Mouse (Mus musculus): ENCODE measurements at regions not wholly inside any gene's neighbourhood (a gene's known extent, or its start where the extent isn't known, plus 50 kb on each side); places are given as distances from the start of the nearest gene placed in this dataset.
A peak's percentile ranks its signal among the peaks of the same experiment; 100 is the strongest.

GRCm38 (mm10) chr11:45550376-45550775 lies 301.5 kb upstream of the Clint1 start:
- no peaks in the 10 kb centered on the region for H3K36me3 ChIP-seq (ENCODE audit: insufficient read depth, low read length)
- H3K4me3 ChIP-seq (ENCODE audit: low read depth, low read length), result no peak overlapping the region
- no peaks in the 10 kb centered on the region for H3K27me3 ChIP-seq (ENCODE audit: insufficient read depth, low read length)
- no peak overlapping the region for H3K9ac ChIP-seq (replicated peaks; ENCODE audit: low read length, poor library complexity, severe bottlenecking)
- no peaks in the 10 kb centered on the region for H3K4me1 ChIP-seq (ENCODE audit: insufficient read depth, low read length)
- WGBS, result 65% methylated on average over 7 of the region's 7 CpGs
- DNase-seq (ENCODE audit: low spot score) (peak; percentile 44), ATAC-seq (ENCODE audit: low FRiP score) (no peak)
- H3K4me2 ChIP-seq (ENCODE audit: low read depth, low read length, poor library complexity, severe bottlenecking), result no peak overlapping the region
- H3K9me3 ChIP-seq (ENCODE audit: low read length), result no peaks in the 10 kb centered on the region
- H3K27ac ChIP-seq (ENCODE audit: low read depth, low read length), result no peak overlapping the region
- TF ChIP-seq CTCF (IDR thresholded peaks at IDR 0.05), result no peak

- WGBS, result 24% methylated on average over 5 of the region's 5 CpGs
- DNase-seq (ENCODE audit: low spot score), result peak; percentile 70
- Histone ChIP-seq H3K4me3 (ENCODE audit: low read depth, low read length) (no peak overlapping the region), H3K9ac (replicated peaks; ENCODE audit: low read length, poor library complexity, severe bottlenecking) (no peak overlapping the region), H3K4me1 (ENCODE audit: insufficient read depth, low read length) (no peaks in the 10 kb centered on the region), H3K4me2 (ENCODE audit: low read depth, low read length, poor library complexity, severe bottlenecking) (no peak overlapping the region), H3K9me3 (ENCODE audit: low read length) (no peaks in the 10 kb centered on the region), H3K36me3 (ENCODE audit: insufficient read depth, low read length) (no peaks in the 10 kb centered on the region), H3K27me3 (ENCODE audit: insufficient read depth, low read length) (no peaks in the 10 kb centered on the region), H3K27ac (ENCODE audit: low read depth, low read length) (no peak overlapping the region)
- no peak for ATAC-seq (ENCODE audit: low FRiP score)
- no peak for TF ChIP-seq CTCF (IDR thresholded peaks at IDR 0.05)
Observed at GRCm38 (mm10) chr11:45577469-45578154, 274.2 kb upstream of the Clint1 start.

GRCm38 (mm10) chr11:45592335-45592734 lies 259.5 kb upstream of the Clint1 start:
- 73% methylated on average over 3 of the region's 3 CpGs for WGBS
- no peak for TF ChIP-seq CTCF (IDR thresholded peaks at IDR 0.05)
- Histone ChIP-seq H3K27me3 (ENCODE audit: insufficient read depth, low read length) (no peaks in the 10 kb centered on the region), H3K9me3 (ENCODE audit: low read length) (no peaks in the 10 kb centered on the region), H3K36me3 (ENCODE audit: insufficient read depth, low read length) (no peaks in the 10 kb centered on the region), H3K4me2 (ENCODE audit: low read depth, low read length, poor library complexity, severe bottlenecking) (no peak overlapping the region), H3K27ac (ENCODE audit: low read depth, low read length) (no peak overlapping the region), H3K9ac (replicated peaks; ENCODE audit: low read length, poor library complexity, severe bottlenecking) (no peak overlapping the region), H3K4me3 (ENCODE audit: low read depth, low read length) (no peak overlapping the region), H3K4me1 (ENCODE audit: insufficient read depth, low read length) (no peaks in the 10 kb centered on the region)
- DNase-seq (ENCODE audit: low spot score) (peak; percentile 59), ATAC-seq (ENCODE audit: low FRiP score) (no peak)

- ATAC-seq (ENCODE audit: low FRiP score) (no peak), DNase-seq (ENCODE audit: low spot score) (peak; percentile 8)
- H3K9ac ChIP-seq (replicated peaks; ENCODE audit: low read length, poor library complexity, severe bottlenecking), result no peak overlapping the region
- no peak for TF ChIP-seq CTCF (IDR thresholded peaks at IDR 0.05)
- H3K27me3 ChIP-seq (ENCODE audit: insufficient read depth, low read length), result no peaks in the 10 kb centered on the region
- H3K27ac ChIP-seq (ENCODE audit: low read depth, low read length), result no peak overlapping the region
- H3K4me3 ChIP-seq (ENCODE audit: low read depth, low read length), result no peak overlapping the region
- H3K36me3 ChIP-seq (ENCODE audit: insufficient read depth, low read length), result no peaks in the 10 kb centered on the region
- H3K9me3 ChIP-seq (ENCODE audit: low read length), result no peaks in the 10 kb centered on the region
- no peaks in the 10 kb centered on the region for H3K4me1 ChIP-seq (ENCODE audit: insufficient read depth, low read length)
- 52% methylated on average over 11 of the region's 11 CpGs for WGBS
- H3K4me2 ChIP-seq (ENCODE audit: low read depth, low read length, poor library complexity, severe bottlenecking), result no peak overlapping the region
Observed at GRCm38 (mm10) chr11:45592890-45593642, 258.8 kb upstream of the Clint1 start.

GRCm38 (mm10) chr11:45595372-45595771 lies 256.5 kb upstream of the Clint1 start:
- Histone ChIP-seq H3K4me3 (ENCODE audit: low read depth, low read length) (no peak overlapping the region), H3K9me3 (ENCODE audit: low read length) (no peaks in the 10 kb centered on the region), H3K9ac (replicated peaks; ENCODE audit: low read length, poor library complexity, severe bottlenecking) (no peak overlapping the region), H3K36me3 (ENCODE audit: insufficient read depth, low read length) (no peaks in the 10 kb centered on the region), H3K27ac (ENCODE audit: low read depth, low read length) (no peak overlapping the region), H3K4me1 (ENCODE audit: insufficient read depth, low read length) (no peaks in the 10 kb centered on the region), H3K4me2 (ENCODE audit: low read depth, low read length, poor library complexity, severe bottlenecking) (no peak overlapping the region), H3K27me3 (ENCODE audit: insufficient read depth, low read length) (no peaks in the 10 kb centered on the region)
- no peak for TF ChIP-seq CTCF (IDR thresholded peaks at IDR 0.05)
- 91% methylated on average over 6 of the region's 6 CpGs for WGBS
- DNase-seq (ENCODE audit: low spot score), result peak; percentile 12
- no peak for ATAC-seq (ENCODE audit: low FRiP score)

GRCm38 (mm10) chr11:45621824-45622223 lies 230.0 kb upstream of the Clint1 start:
- ATAC-seq (ENCODE audit: low FRiP score) (no peak), DNase-seq (ENCODE audit: low spot score) (no peak)
- H3K36me3 ChIP-seq (ENCODE audit: insufficient read depth, low read length), result no peaks in the 10 kb centered on the region
- H3K27ac ChIP-seq (ENCODE audit: low read depth, low read length), result no peak overlapping the region
- no peaks in the 10 kb centered on the region for H3K9me3 ChIP-seq (ENCODE audit: low read length)
- no peak for TF ChIP-seq CTCF (IDR thresholded peaks at IDR 0.05)
- H3K9ac ChIP-seq (replicated peaks; ENCODE audit: low read length, poor library complexity, severe bottlenecking), result no peak overlapping the region
- H3K4me3 ChIP-seq (ENCODE audit: low read depth, low read length), result no peak overlapping the region
- 91% methylated on average over 2 of the region's 2 CpGs for WGBS
- no peak overlapping the region for H3K4me2 ChIP-seq (ENCODE audit: low read depth, low read length, poor library complexity, severe bottlenecking)
- H3K4me1 ChIP-seq (ENCODE audit: insufficient read depth, low read length), result no peaks in the 10 kb centered on the region
- H3K27me3 ChIP-seq (ENCODE audit: insufficient read depth, low read length), result no peaks in the 10 kb centered on the region

All from midbrain, postnatal 0 days (tissue).